Mouse (Mus musculus) CH12.LX (cell line): ENCODE measurements at regions not wholly inside any gene's neighbourhood (a gene's known extent, or its start where the extent isn't known, plus 50 kb on each side); places are given as distances from the start of the nearest gene placed in this dataset.

Experiments
- DNase-seq: peaks from one replicate; pipeline ENCODE4 v3.0.0-alpha.2; 2013; ENCODE audit errors: extremely low read depth
- H3K27ac ChIP-seq: 2 replicates; pipeline ENCODE4 v1.5.1; 2012; ENCODE audit warnings: low read depth, mild to moderate bottlenecking, control low read depth, moderate library complexity; ENCODE audit not compliant: insufficient read depth
- H3K27me3 ChIP-seq: replicated peaks from 2 replicates; pipeline ENCODE3; 2012; ENCODE audit warnings: inconsistent platforms
- H3K36me3 ChIP-seq, 2 experiments: replicated peaks in 1 of 2; 2 replicates each; pipeline versions ENCODE3 to v1.6.1; 2012; ENCODE audit warnings: inconsistent platforms in 1 of 2, low read length in 1 of 2, mild to moderate bottlenecking in 1 of 2, mixed read lengths in 1 of 2, moderate library complexity in 1 of 2; ENCODE audit not compliant: control insufficient read depth in 1 of 2, insufficient read depth in 1 of 2
- H3K4me1 ChIP-seq, 2 experiments: 2 replicates each; pipeline ENCODE4 v1.6.1; 2012; ENCODE audit warnings: inconsistent platforms in 1 of 2, moderate library complexity in 1 of 2; ENCODE audit not compliant: insufficient read depth in 2 of 2, control insufficient read depth in 1 of 2
- H3K4me2 ChIP-seq: 2 replicates; pipeline ENCODE4 v1.6.1; 2012; ENCODE audit warnings: low read depth, mild to moderate bottlenecking, control low read depth; ENCODE audit not compliant: poor library complexity, insufficient read depth, severe bottlenecking
- H3K4me3 ChIP-seq, 3 experiments: fragments of 150-350 bp in 1 of 3; sonication (generic) in 1 of 3; replicated peaks in 1 of 3; 2 replicates each; pipeline versions ENCODE3 to v1.5.1; 2011 to 2012; ENCODE audit warnings: low read depth in 2 of 3, low read length in 2 of 3, mild to moderate bottlenecking in 2 of 3, moderate library complexity in 2 of 3, control low read depth in 1 of 3, improper control_type of control experiment in 1 of 3, inconsistent platforms in 1 of 3, mixed read lengths in 1 of 3; ENCODE audit not compliant: poor library complexity in 1 of 3
- H3K79me2 ChIP-seq: replicated peaks from 2 replicates; pipeline ENCODE4 v1.6.1; 2012; ENCODE audit warnings: mild to moderate bottlenecking, moderate library complexity; ENCODE audit not compliant: control insufficient read depth, poor library complexity, insufficient read depth, severe bottlenecking; ENCODE audit errors: extremely low read depth
- H3K9ac ChIP-seq: 2 replicates; pipeline ENCODE4 v1.6.1; 2012; ENCODE audit warnings: low read depth, mild to moderate bottlenecking, control low read depth, moderate library complexity; ENCODE audit not compliant: insufficient read depth
- H3K9me3 ChIP-seq: replicated peaks from 2 replicates; pipeline ENCODE3; 2012; ENCODE audit warnings: low read length, inconsistent platforms, mixed read lengths
- BHLHE40 ChIP-seq: IDR thresholded peaks from 2 replicates; pipeline ENCODE4 v1.6.1; 2011; ENCODE audit warnings: mild to moderate bottlenecking, low read depth, low read length, improper control_type of control experiment
- CHD1 ChIP-seq: IDR thresholded peaks from 2 replicates; pipeline ENCODE4 v1.6.1; 2012; ENCODE audit warnings: low read depth, low read length, improper control_type of control experiment, inconsistent platforms
- EP300 ChIP-seq: IDR thresholded peaks from 2 replicates; pipeline ENCODE4 v1.6.1; 2011; ENCODE audit warnings: low read length, improper control_type of control experiment
- ETS1 ChIP-seq: conservative IDR thresholded peaks from 2 replicates; pipeline ENCODE4 v1.6.1; 2012; ENCODE audit warnings: low read depth, mild to moderate bottlenecking, inconsistent platforms, low read length, improper control_type of control experiment, moderate library complexity
- JUND ChIP-seq: conservative IDR thresholded peaks from 2 replicates; pipeline ENCODE4 v1.6.1; 2011; ENCODE audit warnings: low read depth, low read length, improper control_type of control experiment
- PAX5 ChIP-seq: IDR thresholded peaks from 2 replicates; pipeline ENCODE4 v1.6.1; 2012; ENCODE audit warnings: low read length, inconsistent platforms, mixed read lengths
- POLR2A ChIP-seq: IDR thresholded peaks from 2 replicates; pipeline ENCODE4 v1.6.1; 2011; ENCODE audit warnings: low read depth, mild to moderate bottlenecking, improper control_type of control experiment, low read length
- RAD21 ChIP-seq: IDR thresholded peaks from 2 replicates; pipeline ENCODE4 v1.6.1; 2011; ENCODE audit warnings: low read depth, mild to moderate bottlenecking, low read length, improper control_type of control experiment, moderate library complexity
- SIN3A ChIP-seq: IDR thresholded peaks from 2 replicates; pipeline ENCODE4 v1.6.1; 2012; ENCODE audit warnings: low read length, improper control_type of control experiment, inconsistent platforms
- USF2 ChIP-seq: conservative IDR thresholded peaks from 2 replicates; pipeline ENCODE4 v1.6.1; 2011; ENCODE audit warnings: low read depth, low read length, improper control_type of control experiment
- dilution Hi-C: fragments of 300-500 bp; cut with MboI; formaldehyde crosslinking; loops from 2 replicates; pipeline ENCODE4 v1.14.3; 2020; ENCODE audit warnings: low sequenced_read_pairs; ENCODE audit not compliant: extremely low pct_unique_long_range_greater_than_20kb, extremely low pct_ligation_motif_present
- in situ Hi-C: fragments of 300-500 bp; cut with MboI; formaldehyde crosslinking; loops from 3 replicates; pipeline ENCODE4 v1.14.3; 2019; ENCODE audit warnings: low sequenced_read_pairs, low pct_ligation_motif_present, low pct_unique_long_range_greater_than_20kb, mixed read lengths

DNA sequence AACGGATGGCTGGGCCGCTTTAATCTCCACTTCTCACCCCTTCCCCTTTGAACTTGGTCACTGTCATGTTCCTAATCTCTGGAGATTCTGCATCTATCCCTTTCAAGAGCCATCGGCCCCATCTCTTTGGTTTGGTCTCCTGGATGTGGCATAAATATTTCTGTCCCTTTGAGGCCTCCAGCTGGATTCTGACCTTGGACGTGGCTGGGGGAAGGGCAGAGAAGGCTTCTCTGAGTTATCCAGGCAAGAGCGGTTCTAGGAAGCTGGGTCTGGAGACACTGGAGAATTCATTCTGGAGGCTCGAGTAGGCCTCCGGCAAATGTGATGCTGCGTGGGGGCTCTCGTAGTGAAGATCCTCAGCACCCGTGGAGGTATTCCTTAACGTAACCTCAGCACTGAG lies 400.6 kb downstream of the Med13l start:
- no peak overlapping the region for H3K4me2 ChIP-seq
- DNase-seq = no peak
- dilution Hi-C loops = no loop called here
- H3K9ac ChIP-seq = no peak overlapping the region
- TF ChIP-seq EP300 = no peak
- TF ChIP-seq USF2 = no peak
- TF ChIP-seq SIN3A = no peak
- no peak for TF ChIP-seq POLR2A
- no peak for TF ChIP-seq JUND
- no peak for TF ChIP-seq RAD21
- no peak for TF ChIP-seq PAX5
- no peak for TF ChIP-seq BHLHE40
- in situ Hi-C loops = no loop called here
- H3K27me3 ChIP-seq = no peaks in the 10 kb centered on the region
- H3K36me3 ChIP-seq = no peaks in the 10 kb centered on the region
- no peaks in the 10 kb centered on the region for H3K79me2 ChIP-seq
- H3K9me3 ChIP-seq = peaks cover 79% of the 10 kb centered on the region
- no peak overlapping the region for H3K27ac ChIP-seq
- no peaks in the 10 kb centered on the region for H3K4me1 ChIP-seq
- H3K4me3 ChIP-seq = no peak overlapping the region

DNA sequence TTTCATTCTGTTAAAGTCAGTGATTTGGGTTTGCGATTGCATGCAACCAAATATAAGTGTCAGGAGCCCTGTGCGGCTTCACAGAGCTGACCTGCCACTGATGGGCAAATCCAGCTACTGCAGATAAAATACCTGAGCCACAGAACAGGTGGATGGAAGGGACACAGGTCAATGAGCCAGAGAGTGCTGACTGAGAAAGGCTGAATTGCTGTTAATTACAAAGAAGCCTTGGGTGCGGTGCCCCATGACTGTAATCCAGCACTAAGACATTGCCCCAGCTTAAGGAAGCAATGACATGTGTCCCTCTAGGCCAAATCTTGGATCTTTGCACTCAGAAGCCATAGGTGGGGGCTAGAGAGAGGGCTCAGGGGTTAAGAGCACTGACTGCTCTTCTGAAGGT lies 401.7 kb downstream of the Med13l start:
- in situ Hi-C loops = no loop called here
- no peak overlapping the region for H3K4me3 ChIP-seq
- no peak overlapping the region for H3K4me2 ChIP-seq
- H3K79me2 ChIP-seq = no peaks in the 10 kb centered on the region
- no peaks in the 10 kb centered on the region for H3K4me1 ChIP-seq
- H3K36me3 ChIP-seq = no peaks in the 10 kb centered on the region
- H3K9me3 ChIP-seq = peaks cover 80% of the 10 kb centered on the region
- no peaks in the 10 kb centered on the region for H3K27me3 ChIP-seq
- H3K27ac ChIP-seq = no peak overlapping the region
- dilution Hi-C loops = no loop called here
- no peak overlapping the region for H3K9ac ChIP-seq
- TF ChIP-seq CHD1 = no peak
- no peak for DNase-seq

- in situ Hi-C loops = no loop called here
- H3K79me2 ChIP-seq = no peaks in the 10 kb centered on the region
- no peak for TF ChIP-seq ETS1
- H3K36me3 ChIP-seq = no peaks in the 10 kb centered on the region
- dilution Hi-C loops = no loop called here
- no peak overlapping the region for H3K9ac ChIP-seq
- no peak overlapping the region for H3K4me3 ChIP-seq
- H3K4me2 ChIP-seq = no peak overlapping the region
- no peak overlapping the region for H3K27ac ChIP-seq
- H3K27me3 ChIP-seq = no peaks in the 10 kb centered on the region
- DNase-seq = no peak
- no peaks in the 10 kb centered on the region for H3K4me1 ChIP-seq
- peaks cover 83% of the 10 kb centered on the region for H3K9me3 ChIP-seq
These were observed 402.5 kb downstream of the Med13l start for GRCm38 (mm10) chr5:118963001-118963400.
